Mouse (Mus musculus) pancreas, adult 10 weeks (tissue): Measurements from ENCODE around the gene Xlr5c. TPM values are rescaled to one million over a fixed set of nuclear protein-coding genes. Genes with fewer than 3 reads are reported as not detected.

ENCODE experiments used
- polyA plus RNA-seq: library from polyadenylated mRNA; stranded (reverse); fragments of 350-450 nt; fragmentation: Illumina TruSeq; extraction: RNeasy Lipid Tissue Mini Kit (QIAGEN cat#74804); gene quantifications from one replicate; pipeline ENCODE4 v1.2.3, GENCODE M21; 2015; ENCODE audit warnings: low read depth, low replicate concordance; ENCODE audit not compliant: insufficient read depth

Gene Xlr5c
- polyA plus RNA-seq: not detected

DNA sequence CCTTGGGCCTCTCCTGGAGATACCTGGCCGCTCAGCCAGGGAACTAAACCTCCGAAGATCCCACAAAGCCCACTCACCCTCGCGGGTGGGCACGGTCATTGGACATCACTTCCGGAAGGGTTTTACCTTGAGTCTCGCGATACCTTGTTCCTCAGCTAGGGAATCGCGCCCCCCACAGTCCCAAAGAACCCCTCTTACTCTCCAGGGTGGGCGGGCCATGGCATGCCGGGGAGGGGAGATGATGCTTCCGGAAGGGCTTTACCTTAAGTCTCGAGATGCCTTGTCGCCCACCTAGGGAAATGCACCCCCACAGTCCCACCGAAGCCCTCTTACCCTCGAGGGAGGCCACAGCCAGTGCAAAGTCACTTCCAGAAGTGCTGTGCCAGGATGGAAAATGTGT lies at the start of gene Xlr5c, which contains the start of gene Xlr5a:
Gene Xlr5c, minus strand, starts transcription at position 101 of the 400 bp plus-strand sequence.
Gene Xlr5a, minus strand, starts transcription at position 101 of the 400 bp plus-strand sequence.

DNA sequence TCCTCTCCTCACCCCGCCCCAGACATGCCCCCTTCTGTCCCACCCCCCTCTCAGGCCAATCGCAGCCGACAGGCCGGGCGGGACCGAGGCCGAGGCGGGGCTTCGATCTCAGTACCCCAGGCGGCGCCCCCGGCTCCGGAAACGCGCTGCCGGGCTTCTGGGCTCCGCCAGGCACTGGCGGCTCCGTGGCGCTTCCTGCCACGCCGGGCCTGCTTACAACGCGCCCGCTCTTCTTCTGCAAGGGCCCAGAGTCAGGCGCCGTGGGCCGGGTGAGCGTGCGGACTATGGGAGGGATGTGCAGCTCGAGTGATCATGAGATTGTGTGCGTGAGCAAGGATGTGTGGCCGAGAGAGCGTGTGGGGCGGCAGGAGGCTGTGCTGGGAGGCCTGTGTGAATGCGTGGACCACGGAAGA lies 49.7 kb upstream of the Xlr5c start, which contains the start of gene Zfp275:
Gene Zfp275, plus strand, starts transcription at position 139 of the 413 bp plus-strand sequence.

DNA sequence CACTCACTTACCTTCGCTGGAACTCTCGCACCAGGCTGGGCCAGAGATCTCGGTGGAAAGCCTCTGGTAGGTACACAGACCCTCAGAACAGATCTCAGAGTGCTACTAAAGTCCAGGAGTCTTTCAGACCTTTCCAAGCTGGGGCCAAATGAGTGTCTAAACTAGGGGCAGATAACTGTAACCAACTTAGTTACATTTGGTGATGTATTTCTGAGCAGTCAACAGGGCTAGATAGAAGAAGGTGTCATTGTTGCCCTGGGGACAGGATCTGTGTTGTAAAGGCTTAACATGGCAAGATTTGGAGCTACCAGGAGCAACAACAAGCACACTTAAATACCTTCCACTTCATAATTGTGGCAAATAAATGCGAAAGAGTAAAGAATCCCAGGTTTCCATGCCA lies 44.0 kb upstream of the Xlr5c start, which contains the start of gene Gm45015:
Gene Gm45015, minus strand, starts transcription at position 101 of the 400 bp plus-strand sequence.

DNA sequence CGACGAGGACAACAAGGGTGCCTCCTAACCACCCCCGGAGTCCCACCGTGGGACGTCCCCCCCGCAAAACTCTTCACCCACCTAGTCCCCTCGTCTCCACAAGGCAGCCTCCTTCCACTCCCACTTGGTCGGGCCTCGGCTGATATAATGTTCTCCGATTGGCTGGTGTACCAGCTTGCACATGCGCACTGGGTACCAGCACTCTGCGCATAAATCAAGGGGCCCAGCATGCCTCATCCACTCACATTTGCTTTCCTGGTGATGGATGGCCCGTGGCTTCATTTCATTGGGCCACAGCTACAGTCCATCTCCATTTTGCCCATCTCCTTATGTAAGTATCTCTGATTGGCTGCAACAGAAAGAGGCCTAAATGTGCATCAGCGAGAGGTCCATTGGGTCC lies 27.5 kb downstream of the Xlr5c start, which contains the start of gene Xlr3c:
Gene Xlr3c, minus strand, starts transcription at position 121 of the 400 bp plus-strand sequence.

DNA sequence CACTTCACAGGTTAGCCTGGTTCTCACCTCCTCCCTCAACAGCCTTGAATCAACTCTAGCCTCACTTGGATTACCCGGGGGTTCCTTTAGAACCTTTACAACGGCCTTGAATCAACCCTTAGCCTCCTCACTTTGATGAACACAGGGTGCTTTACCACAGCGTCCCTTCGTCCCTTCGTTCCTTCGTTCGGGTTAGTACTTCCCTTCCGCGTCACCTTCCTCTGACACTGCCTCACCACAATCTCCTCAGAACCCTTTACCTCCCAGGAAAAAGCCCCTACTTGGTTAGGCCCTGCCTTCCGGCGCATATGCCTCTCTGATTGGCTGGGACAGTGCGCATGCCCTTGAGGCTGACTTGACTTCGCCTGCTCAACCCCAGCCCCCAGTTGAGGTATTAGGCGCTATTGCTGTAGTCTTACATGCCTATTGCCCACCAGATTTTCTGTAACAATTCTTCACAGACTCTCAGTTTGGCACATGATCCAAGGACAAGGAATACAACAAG lies 49.9 kb downstream of the Xlr5c start, which contains the start of gene Xlr4c:
Gene Xlr4c, minus strand, starts transcription at position 310 of the 505 bp plus-strand sequence.

Other genes with a start within 250 kb of the Xlr5c start
- gene Pnma3, start 228.2 kb downstream of the Xlr5c start, polyA plus RNA-seq: not detected
- 1.0 TPM for gene Xlr4a, start 210.5 kb downstream of the Xlr5c start, polyA plus RNA-seq
- 4.9 TPM for gene Xlr3a, start 195.9 kb downstream of the Xlr5c start, polyA plus RNA-seq
- gene Gm14685, start 175.9 kb downstream of the Xlr5c start, polyA plus RNA-seq: not detected
- not detected for gene Xlr5b, start 144.2 kb downstream of the Xlr5c start, polyA plus RNA-seq
- not detected for gene DXBay18, start 143.5 kb downstream of the Xlr5c start, polyA plus RNA-seq
- gene Spin2d, start 116.0 kb downstream of the Xlr5c start, polyA plus RNA-seq: not detected
- 1.0 TPM for gene Xlr3b, start 100.8 kb downstream of the Xlr5c start, polyA plus RNA-seq
- gene Xlr4b, start 78.6 kb downstream of the Xlr5c start, polyA plus RNA-seq: not detected
- 3.2 TPM for gene F8a, start 64.7 kb downstream of the Xlr5c start, polyA plus RNA-seq
- not detected for gene Xlr4c, start 49.8 kb downstream of the Xlr5c start, polyA plus RNA-seq
- not detected for gene Xlr3c, start 27.6 kb downstream of the Xlr5c start, polyA plus RNA-seq
- gene Xlr5a, start within 50 bp of the Xlr5c start, polyA plus RNA-seq: not detected
- gene Gm45015, start 43.9 kb upstream of the Xlr5c start, polyA plus RNA-seq: not detected
- gene Zfp275, start 49.6 kb upstream of the Xlr5c start, polyA plus RNA-seq: 3.6 TPM
- gene Gm18336, start 105.8 kb upstream of the Xlr5c start, polyA plus RNA-seq: not detected
- 0.31 TPM for gene Zfp92, start 118.1 kb upstream of the Xlr5c start, polyA plus RNA-seq
- gene Trex2, start 142.4 kb upstream of the Xlr5c start, polyA plus RNA-seq: not detected
- 18.6 TPM for gene Haus7, start 166.1 kb upstream of the Xlr5c start, polyA plus RNA-seq
- gene Bgn, start 190.6 kb upstream of the Xlr5c start, polyA plus RNA-seq: 134 TPM
- gene Atp2b3, start 210.1 kb upstream of the Xlr5c start, polyA plus RNA-seq: not detected